Mouse (Mus musculus) mesoderm, embryonic 11.5 days (tissue): ENCODE data around the gene AW549877.

ENCODE experiments used
- DNase-seq: peaks from one replicate; pipeline ENCODE4 v3.0.0-alpha.2; 2012; ENCODE audit warnings: low read depth, low spot score

The AW549877 gene

GRCm38 (mm10) chr15:3984876-3985275 lies 10.7 kb downstream of the AW549877 start:
- DNase-seq: no peak

- DNase-seq: no peak
Observed at GRCm38 (mm10) chr15:3982732-3983131, 12.8 kb downstream of the AW549877 start.

GRCm38 (mm10) chr15:3979871-3980270 lies 15.7 kb downstream of the AW549877 start:
- no peak for DNase-seq

- DNase-seq: peak; percentile 57
Observed at GRCm38 (mm10) chr15:3979061-3979848, 16.3 kb downstream of the AW549877 start, which contains the start of gene Fbxo4. TSS of gene Fbxo4 (minus strand) at chr15:3979573.

- no peak for DNase-seq
Observed at GRCm38 (mm10) chr15:3978279-3978678, 17.3 kb downstream of the AW549877 start.

- no peak for DNase-seq
Observed at GRCm38 (mm10) chr15:3973300-3973699, 22.2 kb downstream of the AW549877 start.

- DNase-seq: no peak
Observed at GRCm38 (mm10) chr15:3970193-3970592, 25.4 kb downstream of the AW549877 start.

- no peak for DNase-seq
Observed at GRCm38 (mm10) chr15:3969743-3970142, 25.8 kb downstream of the AW549877 start.

- DNase-seq: no peak
Observed at GRCm38 (mm10) chr15:3962251-3962650, 33.3 kb downstream of the AW549877 start.

GRCm38 (mm10) chr15:3960094-3960493 lies 35.5 kb downstream of the AW549877 start:
- no peak for DNase-seq

- peak; percentile 35 for DNase-seq
Observed at GRCm38 (mm10) chr15:3957982-3958381, 37.6 kb downstream of the AW549877 start.

GRCm38 (mm10) chr15:3954971-3955370 lies 40.6 kb downstream of the AW549877 start:
- DNase-seq: no peak

- DNase-seq: no peak
Observed at GRCm38 (mm10) chr15:3938132-3938531, 57.4 kb downstream of the AW549877 start.

GRCm38 (mm10) chr15:3936056-3936455 lies 59.5 kb downstream of the AW549877 start:
- no peak for DNase-seq

- DNase-seq: no peak
Observed at GRCm38 (mm10) chr15:3933466-3933865, 62.1 kb downstream of the AW549877 start.
